Mouse (Mus musculus): ENCODE measurements around the gene Ccdc57.

Gene Ccdc57

GRCm38 (mm10) chr11:120901729-120902486 lies 30.8 kb downstream of the Ccdc57 start:
- no peaks in the 10 kb centered on the region for H3K27me3 ChIP-seq (ENCODE audit: control insufficient read depth, insufficient read depth, low read length, poor library complexity, severe bottlenecking)
- no peaks in the 10 kb centered on the region for H3K36me3 ChIP-seq (ENCODE audit: control insufficient read depth, insufficient read depth, low read length, poor library complexity, severe bottlenecking)
- DNase-seq (ENCODE audit: low read depth, low spot score) = no peak

- no peak for DNase-seq (ENCODE audit: low read depth, low spot score)
- no peaks in the 10 kb centered on the region for H3K36me3 ChIP-seq (ENCODE audit: control insufficient read depth, insufficient read depth, low read length, poor library complexity, severe bottlenecking)
- no peaks in the 10 kb centered on the region for H3K27me3 ChIP-seq (ENCODE audit: control insufficient read depth, insufficient read depth, low read length, poor library complexity, severe bottlenecking)
Measured at GRCm38 (mm10) chr11:120900276-120901244, 32.1 kb downstream of the Ccdc57 start.

- no peaks in the 10 kb centered on the region for H3K36me3 ChIP-seq (ENCODE audit: control insufficient read depth, insufficient read depth, low read length, poor library complexity, severe bottlenecking)
- no peak for DNase-seq (ENCODE audit: low read depth, low spot score)
- no peaks in the 10 kb centered on the region for H3K27me3 ChIP-seq (ENCODE audit: control insufficient read depth, insufficient read depth, low read length, poor library complexity, severe bottlenecking)
Measured at GRCm38 (mm10) chr11:120898114-120898548, 34.5 kb downstream of the Ccdc57 start.

GRCm38 (mm10) chr11:120895441-120895840 lies 37.2 kb downstream of the Ccdc57 start:
- no peak for DNase-seq (ENCODE audit: low read depth, low spot score)
- H3K27me3 ChIP-seq (ENCODE audit: control insufficient read depth, insufficient read depth, low read length, poor library complexity, severe bottlenecking) = no peaks in the 10 kb centered on the region

GRCm38 (mm10) chr11:120894397-120894796 lies 38.3 kb downstream of the Ccdc57 start:
- DNase-seq (ENCODE audit: low read depth, low spot score) = no peak
- no peaks in the 10 kb centered on the region for H3K27me3 ChIP-seq (ENCODE audit: control insufficient read depth, insufficient read depth, low read length, poor library complexity, severe bottlenecking)
- H3K36me3 ChIP-seq (ENCODE audit: control insufficient read depth, insufficient read depth, low read length, poor library complexity, severe bottlenecking) = no peaks in the 10 kb centered on the region

More at GRCm38 (mm10) chr11:120895441-120895840, 37.2 kb downstream of the Ccdc57 start:
- no peaks in the 10 kb centered on the region for H3K36me3 ChIP-seq (ENCODE audit: control insufficient read depth, insufficient read depth, low read length, poor library complexity, severe bottlenecking)

GRCm38 (mm10) chr11:120889216-120889615 lies 43.5 kb downstream of the Ccdc57 start:
- Histone ChIP-seq H3K36me3 (ENCODE audit: control insufficient read depth, insufficient read depth, low read length, poor library complexity, severe bottlenecking) (no peaks in the 10 kb centered on the region), H3K27me3 (ENCODE audit: control insufficient read depth, insufficient read depth, low read length, poor library complexity, severe bottlenecking) (no peaks in the 10 kb centered on the region)
- no peak for DNase-seq (ENCODE audit: low read depth, low spot score)

GRCm38 (mm10) chr11:120888718-120889117 lies 44.0 kb downstream of the Ccdc57 start:
- no peak for DNase-seq (ENCODE audit: low read depth, low spot score)
- H3K36me3 ChIP-seq (ENCODE audit: control insufficient read depth, insufficient read depth, low read length, poor library complexity, severe bottlenecking) = no peaks in the 10 kb centered on the region
- H3K27me3 ChIP-seq (ENCODE audit: control insufficient read depth, insufficient read depth, low read length, poor library complexity, severe bottlenecking) = no peaks in the 10 kb centered on the region

GRCm38 (mm10) chr11:120887502-120887901 lies 45.2 kb downstream of the Ccdc57 start:
- H3K27me3 ChIP-seq (ENCODE audit: control insufficient read depth, insufficient read depth, low read length, poor library complexity, severe bottlenecking) = no peaks in the 10 kb centered on the region
- DNase-seq (ENCODE audit: low read depth, low spot score) = no peak

GRCm38 (mm10) chr11:120886462-120886861 lies 46.2 kb downstream of the Ccdc57 start:
- Histone ChIP-seq H3K36me3 (ENCODE audit: control insufficient read depth, insufficient read depth, low read length, poor library complexity, severe bottlenecking) (no peaks in the 10 kb centered on the region), H3K27me3 (ENCODE audit: control insufficient read depth, insufficient read depth, low read length, poor library complexity, severe bottlenecking) (no peaks in the 10 kb centered on the region)
- no peak for DNase-seq (ENCODE audit: low read depth, low spot score)

More at GRCm38 (mm10) chr11:120887502-120887901, 45.2 kb downstream of the Ccdc57 start:
- no peaks in the 10 kb centered on the region for H3K36me3 ChIP-seq (ENCODE audit: control insufficient read depth, insufficient read depth, low read length, poor library complexity, severe bottlenecking)

GRCm38 (mm10) chr11:120883601-120884000 lies 49.1 kb downstream of the Ccdc57 start:
- no peak for DNase-seq (ENCODE audit: low read depth, low spot score)
- no peaks in the 10 kb centered on the region for H3K36me3 ChIP-seq (ENCODE audit: control insufficient read depth, insufficient read depth, low read length, poor library complexity, severe bottlenecking)

GRCm38 (mm10) chr11:120882931-120883330 lies 49.7 kb downstream of the Ccdc57 start:
- H3K27me3 ChIP-seq (ENCODE audit: control insufficient read depth, insufficient read depth, low read length, poor library complexity, severe bottlenecking) = no peaks in the 10 kb centered on the region
- H3K36me3 ChIP-seq (ENCODE audit: control insufficient read depth, insufficient read depth, low read length, poor library complexity, severe bottlenecking) = no peaks in the 10 kb centered on the region
- DNase-seq (ENCODE audit: low read depth, low spot score) = no peak

More at GRCm38 (mm10) chr11:120883601-120884000, 49.1 kb downstream of the Ccdc57 start:
- H3K27me3 ChIP-seq (ENCODE audit: control insufficient read depth, insufficient read depth, low read length, poor library complexity, severe bottlenecking) = no peaks in the 10 kb centered on the region

- DNase-seq (ENCODE audit: low read depth, low spot score) = no peak
- Histone ChIP-seq H3K36me3 (ENCODE audit: control insufficient read depth, insufficient read depth, low read length, poor library complexity, severe bottlenecking) (no peaks in the 10 kb centered on the region), H3K27me3 (ENCODE audit: control insufficient read depth, insufficient read depth, low read length, poor library complexity, severe bottlenecking) (no peaks in the 10 kb centered on the region)
Measured at GRCm38 (mm10) chr11:120873206-120873605, 59.5 kb downstream of the Ccdc57 start.

- DNase-seq (ENCODE audit: low read depth, low spot score) = no peak
- H3K27me3 ChIP-seq (ENCODE audit: control insufficient read depth, insufficient read depth, low read length, poor library complexity, severe bottlenecking) = no peaks in the 10 kb centered on the region
- no peaks in the 10 kb centered on the region for H3K36me3 ChIP-seq (ENCODE audit: control insufficient read depth, insufficient read depth, low read length, poor library complexity, severe bottlenecking)
Measured at GRCm38 (mm10) chr11:120871521-120871920, 61.2 kb downstream of the Ccdc57 start.

GRCm38 (mm10) chr11:120865816-120866215 lies 66.9 kb downstream of the Ccdc57 start:
- Histone ChIP-seq H3K27me3 (ENCODE audit: control insufficient read depth, insufficient read depth, low read length, poor library complexity, severe bottlenecking) (no peaks in the 10 kb centered on the region), H3K36me3 (ENCODE audit: control insufficient read depth, insufficient read depth, low read length, poor library complexity, severe bottlenecking) (no peaks in the 10 kb centered on the region)
- no peak for DNase-seq (ENCODE audit: low read depth, low spot score)

- H3K36me3 ChIP-seq (ENCODE audit: control insufficient read depth, insufficient read depth, low read length, poor library complexity, severe bottlenecking) = no peaks in the 10 kb centered on the region
- DNase-seq (ENCODE audit: low read depth, low spot score) = no peak
- H3K27me3 ChIP-seq (ENCODE audit: control insufficient read depth, insufficient read depth, low read length, poor library complexity, severe bottlenecking) = no peaks in the 10 kb centered on the region
Measured at GRCm38 (mm10) chr11:120862819-120863218, 69.9 kb downstream of the Ccdc57 start.

All from splenic B cell, adult 2 months (primary cell).